Mouse (Mus musculus) stomach, embryonic 16.5 days (tissue): ENCODE data around the gene Fkbp8. TPM values are rescaled to one million over a fixed set of nuclear protein-coding genes. Genes with fewer than 3 reads are reported as not detected.
A peak's percentile ranks its signal among the peaks of the same experiment; 100 is the strongest.
"Not testable (repeated sequence)": the region's sequence is repeated elsewhere in the genome, so short reads cannot be mapped to it uniquely, and the experiment has no call there.

Experiments
- ATAC-seq: fragments of 200-750 bp; cut with Nextera tagmentation; 2 replicates; pipeline ENCODE4 v1.8.0; 2017; ENCODE audit warnings: moderate number of reproducible peaks, moderate TSS enrichment; ENCODE audit not compliant: insufficient read depth, low FRiP score
- H3K27ac ChIP-seq: fragments of 300-500 bp; sonication (generic); 2 replicates; pipeline ENCODE4 v1.5.1; 2014; ENCODE audit warnings: low read length
- H3K27me3 ChIP-seq: fragments of 300-500 bp; sonication (generic); 2 replicates; pipeline ENCODE4 v1.6.1; 2014; ENCODE audit warnings: low read length, control low read depth, mixed read lengths; ENCODE audit not compliant: control insufficient read depth, insufficient read depth
- H3K36me3 ChIP-seq: fragments of 300-500 bp; sonication (generic); 2 replicates; pipeline ENCODE4 v1.6.1; 2014; ENCODE audit warnings: low read length; ENCODE audit not compliant: control insufficient read depth, insufficient read depth
- H3K4me1 ChIP-seq: fragments of 300-500 bp; sonication (generic); 2 replicates; pipeline ENCODE4 v1.6.1; 2014; ENCODE audit warnings: low read length, control low read depth, mixed read lengths; ENCODE audit not compliant: control insufficient read depth, insufficient read depth
- H3K4me2 ChIP-seq: fragments of 300-500 bp; sonication (generic); 2 replicates; pipeline ENCODE4 v1.6.1; 2014; ENCODE audit warnings: low read depth, low read length, mixed read lengths
- H3K4me3 ChIP-seq: fragments of 300-500 bp; sonication (generic); replicated peaks from 2 replicates; pipeline ENCODE4 v1.5.1; 2014; ENCODE audit warnings: mild to moderate bottlenecking, low read length
- H3K9ac ChIP-seq: fragments of 300-500 bp; sonication (generic); 2 replicates; pipeline ENCODE4 v1.6.1; 2014; ENCODE audit warnings: low read length
- H3K9me3 ChIP-seq: fragments of 300-500 bp; sonication (generic); replicated peaks from 2 replicates; pipeline ENCODE4 v1.6.1; 2016; ENCODE audit warnings: low read length, control low read depth; ENCODE audit not compliant: control insufficient read depth
- WGBS: fragments of 180-500 bp; shearing (Covaris S2); extraction: QIAGEN DNeasy Blood & Tissue Kit; methylation state at CpG from one replicate; pipeline ENCODE4 v1.1.7; 2014; 5-methylcytosine and 5-hydroxymethylcytosine counted together
- polyA plus RNA-seq: library from polyadenylated mRNA; unstranded; fragments of >200 nt; fragmentation: Nextera tagmentation; extraction: Ambion mirVana; gene quantifications from 2 replicates; pipeline ENCODE4 v1.2.1, GENCODE M21; 2015

Gene Fkbp8
- polyA plus RNA-seq, 1 experiment from 2014 or later = 291 TPM

- Histone ChIP-seq H3K4me2 (peak overlapping the region; percentile 91; the same call in 1 of the 2 replicates), H3K4me3 (peak overlapping the region; percentile 82; the same call in 1 of the 2 replicates), H3K4me1 (peaks cover 44% of the 10 kb centered on the region), H3K36me3 (peaks cover 14% of the 10 kb centered on the region; the same call in 1 of the 2 replicates), H3K9ac (peak overlapping the region; percentile 14; the same call in 1 of the 2 replicates), H3K27me3 (0 out of 2 replicates have a peak, but pooled peaks cover 3% of the 10 kb centered on the region), H3K27ac (peak overlapping the region; percentile 94), H3K9me3 (no peaks in the 10 kb centered on the region)
- no peak for ATAC-seq
- WGBS = 54% methylated on average over 5 of the region's 5 CpGs
Observed at GRCm38 (mm10) chr8:70507027-70507393, 20.5 kb upstream of the Fkbp8 start.

- ATAC-seq = no peak
- peak overlapping the region; percentile 99 for H3K4me3 ChIP-seq
- WGBS = 6% methylated on average over 25 of the region's 25 CpGs
- H3K9me3 ChIP-seq = no peaks in the 10 kb centered on the region
- peak overlapping the region; percentile 86 for H3K27ac ChIP-seq
- H3K27me3 ChIP-seq = no peaks in the 10 kb centered on the region
- peaks cover 31% of the 10 kb centered on the region for H3K4me1 ChIP-seq
- peak overlapping the region; percentile 98 for H3K4me2 ChIP-seq
- peak overlapping the region; percentile 99 for H3K9ac ChIP-seq
- H3K36me3 ChIP-seq = peaks cover 14% of the 10 kb centered on the region; the same call in 1 of the 2 replicates
Observed at GRCm38 (mm10) chr8:70509281-70509952, 18.1 kb upstream of the Fkbp8 start.

DNA sequence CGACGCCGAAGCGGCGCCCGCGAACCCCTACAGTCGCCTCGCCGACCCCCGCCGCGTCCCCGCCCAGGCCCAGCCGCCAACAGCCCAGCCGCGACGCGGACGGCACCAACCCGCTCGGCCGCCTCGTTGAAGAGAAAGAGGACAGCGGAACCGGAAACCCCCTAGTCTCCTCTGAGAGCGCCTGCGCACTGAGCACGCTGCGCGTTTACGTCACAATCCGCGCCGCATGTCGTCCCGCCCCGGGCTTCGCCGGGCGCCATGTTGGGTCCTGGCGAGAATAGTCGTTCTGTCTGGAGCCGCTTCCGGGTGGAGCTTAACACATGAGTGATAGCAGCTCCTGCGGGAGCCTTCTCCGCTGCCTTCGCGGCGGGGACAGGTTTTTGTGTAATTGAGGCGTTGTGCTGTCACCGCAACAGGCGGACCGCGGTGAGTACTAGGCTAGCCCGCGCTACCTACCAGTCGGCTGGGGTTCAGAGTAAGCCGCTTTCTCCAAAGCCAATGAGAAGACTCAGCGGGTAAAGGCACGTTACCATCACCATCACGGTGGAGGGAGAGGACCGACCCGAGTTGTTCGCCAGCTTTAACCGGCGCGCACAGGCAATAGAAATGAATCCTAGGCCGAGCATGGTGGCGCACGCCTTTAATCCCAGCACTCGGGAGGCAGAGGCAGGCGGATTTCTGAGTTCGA, 17.2 kb upstream of the Fkbp8 start, which contains the start of gene Uba52:
Gene Uba52, minus strand, starts transcription at position 574 of the 688 bp plus-strand sequence.
- 1% methylated on average over 74 of the region's 74 CpGs for WGBS
- Histone ChIP-seq H3K36me3 (peaks cover 14% of the 10 kb centered on the region; the same call in 1 of the 2 replicates), H3K9ac (peak within 1 kb of the TSS; percentile 99), H3K27ac (peak within 1 kb of the TSS; percentile 99), H3K4me1 (peaks cover 21% of the 10 kb centered on the region), H3K9me3 (no peaks in the 10 kb centered on the region), H3K27me3 (no peaks in the 10 kb centered on the region), H3K4me2 (peak within 1 kb of the TSS; percentile 98), H3K4me3 (peak within 1 kb of the TSS; percentile 99)
- ATAC-seq = peak; percentile 87

DNA sequence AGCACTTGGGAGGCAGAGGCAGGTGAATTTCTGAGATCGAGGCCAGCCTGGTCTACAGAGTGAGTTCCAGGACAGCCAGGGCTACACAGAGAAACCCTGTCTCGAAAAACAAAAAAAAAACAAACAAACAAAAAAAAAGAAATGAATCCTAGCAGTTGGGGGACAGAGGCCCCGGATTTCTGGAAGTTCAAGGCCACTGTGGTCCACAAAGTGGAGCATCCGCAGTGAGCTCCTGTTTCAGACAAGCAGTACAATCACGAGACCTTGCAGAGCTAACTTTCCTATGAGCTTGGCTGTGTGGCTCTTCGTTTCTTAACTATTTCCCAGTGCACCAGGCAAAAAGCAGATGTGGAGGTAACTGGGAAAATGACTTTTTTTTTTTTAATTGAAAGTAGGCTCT, 16.4 kb upstream of the Fkbp8 start:
- Histone ChIP-seq H3K36me3 (peaks cover 14% of the 10 kb centered on the region; the same call in 1 of the 2 replicates), H3K4me3 (peak overlapping the region; percentile 99), H3K27ac (peak overlapping the region; percentile 99; the same call in 1 of the 2 replicates), H3K9ac (peak overlapping the region; percentile 99), H3K4me1 (peaks cover 14% of the 10 kb centered on the region), H3K4me2 (peak overlapping the region; percentile 39)
- not testable (repeated sequence) for ATAC-seq, H3K27me3 ChIP-seq, H3K9me3 ChIP-seq
- 77% methylated on average over 6 of the region's 6 CpGs for WGBS

GRCm38 (mm10) chr8:70511770-70512169, 15.8 kb upstream of the Fkbp8 start:
- WGBS = 100% methylated on average over 2 of the region's 2 CpGs

GRCm38 (mm10) chr8:70512253-70512903, 15.1 kb upstream of the Fkbp8 start:
- WGBS = 91% methylated on average over 11 of the region's 11 CpGs
- Histone ChIP-seq H3K27me3 (no peaks in the 10 kb centered on the region), H3K27ac (no peak overlapping the region), H3K36me3 (peaks cover 12% of the 10 kb centered on the region; the same call in 1 of the 2 replicates), H3K4me1 (peaks cover 14% of the 10 kb centered on the region), H3K4me2 (no peak overlapping the region), H3K4me3 (no peak overlapping the region), H3K9ac (no peak overlapping the region), H3K9me3 (no peaks in the 10 kb centered on the region)
- ATAC-seq = no peak

More at GRCm38 (mm10) chr8:70511770-70512169, 15.8 kb upstream of the Fkbp8 start:
- no peak for ATAC-seq
- no peaks in the 10 kb centered on the region for H3K27me3 ChIP-seq
- peaks cover 14% of the 10 kb centered on the region; the same call in 1 of the 2 replicates for H3K36me3 ChIP-seq
- no peak overlapping the region for H3K9ac ChIP-seq
- H3K4me1 ChIP-seq = peaks cover 14% of the 10 kb centered on the region
- no peak overlapping the region; the same call in 1 of the 2 replicates for H3K4me2 ChIP-seq
- H3K9me3 ChIP-seq = no peaks in the 10 kb centered on the region
- H3K27ac ChIP-seq = no peak overlapping the region
- H3K4me3 ChIP-seq = no peak overlapping the region

- Histone ChIP-seq H3K4me1 (peaks cover 9% of the 10 kb centered on the region), H3K27ac (no peak overlapping the region), H3K4me2 (no peak overlapping the region), H3K4me3 (no peak overlapping the region), H3K9me3 (no peaks in the 10 kb centered on the region), H3K27me3 (no peaks in the 10 kb centered on the region), H3K36me3 (peaks cover 4% of the 10 kb centered on the region; the same call in 1 of the 2 replicates), H3K9ac (no peak overlapping the region)
- WGBS = 55% methylated on average over 2 of the region's 2 CpGs
- ATAC-seq = no peak
Observed at GRCm38 (mm10) chr8:70513441-70513840, 14.1 kb upstream of the Fkbp8 start.

GRCm38 (mm10) chr8:70517940-70518643, 9.4 kb upstream of the Fkbp8 start:
- no peaks in the 10 kb centered on the region for H3K27me3 ChIP-seq
- no peak for ATAC-seq
- no peak overlapping the region for H3K27ac ChIP-seq
- H3K9me3 ChIP-seq = no peaks in the 10 kb centered on the region
- 0 out of 2 replicates have a peak, but pooled peaks cover 4% of the 10 kb centered on the region for H3K4me1 ChIP-seq
- WGBS = 79% methylated on average over 10 of the region's 10 CpGs
- H3K36me3 ChIP-seq = no peaks in the 10 kb centered on the region
- no peak overlapping the region for H3K9ac ChIP-seq
- H3K4me2 ChIP-seq = no peak overlapping the region
- H3K4me3 ChIP-seq = no peak overlapping the region
